Mouse (Mus musculus): ENCODE data around the gene Gm20929. TPM values are rescaled to one million over a fixed set of nuclear protein-coding genes. Genes with fewer than 3 reads are reported as not detected.
"Not testable (repeated sequence)": the region's sequence is repeated elsewhere in the genome, so short reads cannot be mapped to it uniquely, and the experiment has no call there.

Gm20929 gene
- polyA plus RNA-seq (2012; rRNA removed) = not detected in 2 replicates
- polyA plus RNA-seq (2014; fragmentation: Nextera tagmentation; extraction: Ambion mirVana) = not detected in 2 replicates

DNA sequence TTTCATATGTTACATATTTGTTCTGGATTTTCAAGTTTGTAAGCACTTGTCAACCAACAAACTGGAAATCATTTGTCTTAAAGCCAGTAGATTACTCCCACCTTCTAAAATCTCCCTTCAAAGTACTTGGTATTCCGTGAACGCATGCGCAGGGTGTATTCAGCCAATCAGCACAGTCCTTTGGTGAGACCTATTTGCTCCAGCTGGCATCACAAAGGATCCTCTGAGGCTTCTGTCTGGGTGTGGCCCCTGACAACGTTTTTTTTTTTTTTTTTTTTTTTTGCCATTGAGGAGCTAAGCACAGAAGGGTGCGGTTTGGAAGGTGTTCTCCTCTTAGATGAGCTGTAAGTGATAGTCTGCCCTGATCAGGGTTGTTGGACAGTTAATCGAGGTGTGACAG is at the start of gene Gm20929:
TSS of gene Gm20929 (plus strand) at position 301 of the 400 bp plus-strand sequence.
- DNase-seq (ENCODE audit: low spot score); H3K27ac ChIP-seq (replicated peaks; ENCODE audit: low read depth, low read length); H3K9me3 ChIP-seq (ENCODE audit: control insufficient read depth, low read length); H3K4me3 ChIP-seq (replicated peaks; ENCODE audit: low read length); H3K27me3 ChIP-seq (ENCODE audit: control insufficient read depth, insufficient read depth, low read length); H3K9ac ChIP-seq (ENCODE audit: low read depth, low read length, severe bottlenecking); H3K36me3 ChIP-seq (ENCODE audit: control insufficient read depth, insufficient read depth, low read length); H3K4me1 ChIP-seq (ENCODE audit: control insufficient read depth, insufficient read depth, low read length); ATAC-seq (ENCODE audit: low FRiP score, low read depth); H3K4me2 ChIP-seq (replicated peaks; ENCODE audit: low read depth, low read length, severe bottlenecking): not testable (repeated sequence)
- WGBS = no CpG with 5 or more reads among the region's 6 CpGs
